Mouse (Mus musculus) hindbrain, embryonic 11.5 days (tissue): ENCODE measurements around the gene Mesp1. TPM values are rescaled to one million over a fixed set of nuclear protein-coding genes. Genes with fewer than 3 reads are reported as not detected.

Experiments
- ATAC-seq: fragments of 200-750 bp; cut with Nextera tagmentation; 2 replicates; pipeline ENCODE4 v1.8.0; 2017; ENCODE audit warnings: mild to moderate bottlenecking, moderate TSS enrichment, moderate library complexity; ENCODE audit not compliant: low FRiP score
- DNase-seq: peaks from one replicate; pipeline ENCODE4 v3.0.0-alpha.2; 2015; ENCODE audit warnings: low spot score
- H3K27ac ChIP-seq: fragments of 300-500 bp; sonication (generic); 2 replicates; pipeline ENCODE4 v1.5.1; 2014; ENCODE audit warnings: mild to moderate bottlenecking, low read depth, low read length
- H3K27me3 ChIP-seq: fragments of 300-500 bp; sonication (generic); 2 replicates; pipeline ENCODE4 v1.6.1; 2014; ENCODE audit warnings: mild to moderate bottlenecking, low read length, moderate library complexity, mixed read lengths; ENCODE audit not compliant: control insufficient read depth, insufficient read depth
- H3K36me3 ChIP-seq: fragments of 300-500 bp; sonication (generic); 2 replicates; pipeline ENCODE4 v1.6.1; 2014; ENCODE audit warnings: mild to moderate bottlenecking, low read length, moderate library complexity, mixed read lengths; ENCODE audit not compliant: control insufficient read depth, insufficient read depth
- H3K4me1 ChIP-seq: fragments of 300-500 bp; sonication (generic); replicated peaks from 2 replicates; pipeline ENCODE4 v1.6.1; 2014; ENCODE audit warnings: low read length, mixed read lengths; ENCODE audit not compliant: control insufficient read depth, insufficient read depth
- H3K4me2 ChIP-seq: fragments of 300-500 bp; sonication (generic); replicated peaks from 2 replicates; pipeline ENCODE4 v1.6.1; 2014; ENCODE audit warnings: mild to moderate bottlenecking, low read depth, low read length
- H3K4me3 ChIP-seq: fragments of 300-500 bp; sonication (generic); 2 replicates; pipeline ENCODE4 v1.5.1; 2014; ENCODE audit warnings: low read depth, low read length
- H3K9ac ChIP-seq: fragments of 300-500 bp; sonication (generic); 2 replicates; pipeline ENCODE4 v1.6.1; 2014; ENCODE audit warnings: low read depth, low read length
- H3K9me3 ChIP-seq: fragments of 300-500 bp; sonication (generic); 2 replicates; pipeline ENCODE4 v1.6.1; 2016; ENCODE audit warnings: low read length; ENCODE audit not compliant: control insufficient read depth
- WGBS: fragments of 180-500 bp; shearing (Covaris S2); extraction: QIAGEN DNeasy Blood & Tissue Kit; methylation state at CpG from one replicate; pipeline ENCODE4 v1.1.7; 2014; 5-methylcytosine and 5-hydroxymethylcytosine counted together
- polyA plus RNA-seq: library from polyadenylated mRNA; unstranded; fragments of >200 nt; fragmentation: Nextera tagmentation; extraction: Ambion mirVana; gene quantifications from 2 replicates; pipeline ENCODE4 v1.2.1, GENCODE M21; 2014

The Mesp1 gene
- polyA plus RNA-seq, 1 experiment from 2014 or later: not detected

- H3K36me3 ChIP-seq: no peaks in the 10 kb centered on the region
- no peak overlapping the region for H3K4me3 ChIP-seq
- DNase-seq (no peak), ATAC-seq (no peak)
- no peaks in the 10 kb centered on the region for H3K27me3 ChIP-seq
- H3K4me2 ChIP-seq: no peak overlapping the region
- no peaks in the 10 kb centered on the region; the same call in 1 of the 2 replicates for H3K9me3 ChIP-seq
- 41% methylated on average over 11 of the region's 11 CpGs for WGBS
- no peak overlapping the region for H3K9ac ChIP-seq
- no peak overlapping the region for H3K27ac ChIP-seq
- no peaks in the 10 kb centered on the region for H3K4me1 ChIP-seq
Measured at GRCm38 (mm10) chr7:79819996-79820395, 26.4 kb upstream of the Mesp1 start.

GRCm38 (mm10) chr7:79819515-79819914, 25.9 kb upstream of the Mesp1 start:
- no peak for ATAC-seq

GRCm38 (mm10) chr7:79818321-79818720, 24.7 kb upstream of the Mesp1 start:
- 9% methylated on average over 6 of the region's 6 CpGs for WGBS
- DNase-seq: no peak

More at GRCm38 (mm10) chr7:79819515-79819914, 25.9 kb upstream of the Mesp1 start:
- H3K27me3 ChIP-seq: no peaks in the 10 kb centered on the region
- no peak for DNase-seq
- H3K4me3 ChIP-seq: no peak overlapping the region
- H3K4me2 ChIP-seq: no peak overlapping the region
- H3K36me3 ChIP-seq: no peaks in the 10 kb centered on the region
- H3K27ac ChIP-seq: no peak overlapping the region
- H3K9ac ChIP-seq: no peak overlapping the region
- no peaks in the 10 kb centered on the region for H3K4me1 ChIP-seq
- WGBS: 58% methylated on average over 4 of the region's 4 CpGs
- no peaks in the 10 kb centered on the region; the same call in 1 of the 2 replicates for H3K9me3 ChIP-seq

GRCm38 (mm10) chr7:79813409-79813808, 19.8 kb upstream of the Mesp1 start:
- peaks cover 9% of the 10 kb centered on the region for H3K27me3 ChIP-seq
- no peaks in the 10 kb centered on the region for H3K9me3 ChIP-seq
- H3K9ac ChIP-seq: no peak overlapping the region
- H3K4me1 ChIP-seq: no peaks in the 10 kb centered on the region
- no peak overlapping the region for H3K4me3 ChIP-seq
- DNase-seq (no peak), ATAC-seq (no peak)
- WGBS: 80% methylated on average over 1 of the region's 1 CpGs
- no peak overlapping the region for H3K4me2 ChIP-seq
- H3K36me3 ChIP-seq: no peaks in the 10 kb centered on the region
- no peak overlapping the region for H3K27ac ChIP-seq

More at GRCm38 (mm10) chr7:79818321-79818720, 24.7 kb upstream of the Mesp1 start:
- no peaks in the 10 kb centered on the region for H3K9me3 ChIP-seq
- no peak overlapping the region for H3K4me2 ChIP-seq
- no peak overlapping the region for H3K4me3 ChIP-seq
- ATAC-seq: no peak
- no peaks in the 10 kb centered on the region for H3K36me3 ChIP-seq
- H3K9ac ChIP-seq: no peak overlapping the region
- no peaks in the 10 kb centered on the region for H3K4me1 ChIP-seq
- no peaks in the 10 kb centered on the region for H3K27me3 ChIP-seq
- H3K27ac ChIP-seq: no peak overlapping the region

DNA sequence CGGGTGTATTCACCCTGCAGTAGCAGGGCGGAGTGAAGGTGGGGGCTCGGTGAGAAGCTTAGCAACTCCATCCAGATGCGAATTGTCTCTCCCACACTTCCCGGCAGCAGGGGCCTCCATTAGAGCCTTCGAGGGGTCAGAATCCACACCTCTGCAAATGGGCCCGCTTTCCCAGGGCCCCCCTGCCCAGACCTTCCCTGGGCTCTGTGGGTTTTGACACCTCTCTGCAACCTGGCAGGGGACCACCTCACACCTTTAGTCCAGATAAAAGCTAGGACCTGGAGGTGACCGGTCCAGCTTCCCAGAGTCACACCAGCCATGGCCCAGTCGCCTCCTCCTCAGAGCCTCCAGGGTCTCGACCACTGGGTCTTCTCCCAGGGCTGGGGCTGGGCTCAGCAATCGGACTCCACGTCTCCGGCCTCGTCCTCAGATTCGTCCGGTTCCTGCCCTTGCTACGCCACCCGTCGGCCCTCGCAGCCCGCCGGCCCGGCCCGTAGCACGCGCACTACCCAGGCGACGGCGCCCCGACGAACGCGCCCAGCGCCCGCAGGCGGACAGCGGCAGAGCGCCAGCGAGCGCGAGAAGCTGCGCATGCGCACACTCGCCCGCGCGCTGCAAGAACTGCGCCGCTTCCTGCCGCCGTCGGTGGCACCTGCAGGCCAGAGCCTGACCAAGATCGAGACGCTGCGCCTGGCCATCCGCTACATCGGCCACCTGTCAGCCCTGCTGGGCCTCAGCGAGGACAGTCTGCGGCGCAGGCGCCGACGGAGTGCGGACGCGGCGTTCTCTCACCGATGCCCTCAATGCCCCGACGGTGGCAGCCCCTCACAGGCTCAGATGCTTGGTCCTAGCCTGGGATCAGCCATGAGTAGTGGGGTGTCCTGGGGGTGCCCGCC, 17.3 kb upstream of the Mesp1 start, which contains the start of gene Mesp2:
Gene Mesp2, plus strand, starts transcription at position 117 of the 896 bp plus-strand sequence.
- peak; percentile 76 for ATAC-seq
- Histone ChIP-seq H3K4me1 (no peaks in the 10 kb centered on the region), H3K27me3 (peaks cover 9% of the 10 kb centered on the region), H3K36me3 (no peaks in the 10 kb centered on the region), H3K9me3 (no peaks in the 10 kb centered on the region), H3K9ac (peak within 1 kb of the TSS; percentile 28), H3K4me3 (peak within 1 kb of the TSS; percentile 22), H3K27ac (no peak within 1 kb of the TSS), H3K4me2 (peak within 1 kb of the TSS; percentile 49)
- WGBS: 19% methylated on average over 71 of the region's 71 CpGs
- peak; percentile 91 for DNase-seq

DNA sequence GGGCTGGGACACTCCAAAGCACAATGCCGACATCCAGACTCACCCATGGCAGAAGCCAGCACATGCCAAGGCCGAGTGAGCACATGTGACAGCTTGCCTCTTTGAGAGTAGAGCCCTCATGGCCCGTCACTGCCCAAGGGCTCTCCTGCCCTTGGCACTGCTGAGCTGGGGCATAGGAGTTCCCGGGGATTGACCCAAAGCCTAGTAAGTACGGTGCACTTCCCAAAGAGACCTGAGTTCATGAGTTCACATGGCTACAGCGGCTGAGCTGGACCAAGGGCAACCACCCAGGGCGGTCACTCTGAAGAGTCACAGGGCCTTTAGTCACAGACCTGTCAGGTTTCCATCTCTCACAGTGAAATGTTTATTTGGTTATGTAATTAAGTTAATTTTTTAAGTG, 15.0 kb upstream of the Mesp1 start:
- no peaks in the 10 kb centered on the region for H3K36me3 ChIP-seq
- ATAC-seq: no peak
- H3K4me3 ChIP-seq: no peak overlapping the region
- peaks cover 9% of the 10 kb centered on the region for H3K27me3 ChIP-seq
- H3K4me2 ChIP-seq: no peak overlapping the region
- DNase-seq: no peak
- H3K9ac ChIP-seq: no peak overlapping the region
- H3K9me3 ChIP-seq: no peaks in the 10 kb centered on the region
- H3K27ac ChIP-seq: no peak overlapping the region
- no peaks in the 10 kb centered on the region for H3K4me1 ChIP-seq
- WGBS: 89% methylated on average over 7 of the region's 7 CpGs

DNA sequence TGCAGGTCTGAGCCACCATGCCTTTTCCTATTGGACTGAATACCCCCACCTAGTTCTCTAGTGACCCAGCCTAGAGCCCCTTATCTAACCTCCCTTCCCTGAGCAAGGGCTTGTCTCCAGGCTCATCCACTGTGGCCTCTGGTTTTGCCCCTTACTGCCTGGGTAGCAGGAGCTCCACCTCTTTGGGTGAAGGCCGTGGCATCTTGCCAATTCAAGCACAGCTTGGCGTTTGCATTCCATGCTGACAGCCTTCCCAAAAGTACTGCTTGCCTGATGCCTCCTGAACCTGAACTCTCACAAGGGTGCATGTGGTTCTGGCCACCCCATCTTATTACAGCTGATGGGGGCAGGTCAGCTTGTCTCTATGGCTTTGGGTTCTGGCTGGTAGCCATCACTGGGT, 10.3 kb upstream of the Mesp1 start:
- Histone ChIP-seq H3K36me3 (no peaks in the 10 kb centered on the region), H3K4me2 (no peak overlapping the region), H3K27ac (no peak overlapping the region), H3K4me1 (no peaks in the 10 kb centered on the region), H3K4me3 (no peak overlapping the region), H3K9me3 (no peaks in the 10 kb centered on the region), H3K9ac (no peak overlapping the region), H3K27me3 (no peaks in the 10 kb centered on the region)
- ATAC-seq: no peak
- DNase-seq: no peak
- WGBS: 79% methylated on average over 2 of the region's 2 CpGs

DNA sequence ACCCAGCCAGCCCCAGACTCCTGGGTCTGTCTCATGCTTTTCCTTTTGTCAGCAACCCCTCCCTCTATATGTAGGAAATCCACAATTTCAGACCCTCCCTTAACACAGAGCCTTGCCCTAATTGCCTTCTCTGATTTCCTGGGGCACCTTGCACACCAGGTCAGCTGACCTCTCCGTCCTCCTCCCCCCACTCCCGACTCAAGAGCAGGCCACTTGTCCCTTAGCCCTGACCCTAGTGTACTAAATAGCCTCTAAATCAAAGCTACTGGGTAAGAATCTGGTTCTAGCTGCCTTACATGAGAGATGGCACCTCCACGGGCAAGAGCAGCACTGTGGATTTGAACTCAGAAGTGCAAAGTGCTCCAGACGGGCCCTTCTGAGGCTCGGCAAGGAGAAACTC, 8.4 kb upstream of the Mesp1 start:
- 66% methylated on average over 5 of the region's 5 CpGs for WGBS
- no peaks in the 10 kb centered on the region for H3K9me3 ChIP-seq

DNA sequence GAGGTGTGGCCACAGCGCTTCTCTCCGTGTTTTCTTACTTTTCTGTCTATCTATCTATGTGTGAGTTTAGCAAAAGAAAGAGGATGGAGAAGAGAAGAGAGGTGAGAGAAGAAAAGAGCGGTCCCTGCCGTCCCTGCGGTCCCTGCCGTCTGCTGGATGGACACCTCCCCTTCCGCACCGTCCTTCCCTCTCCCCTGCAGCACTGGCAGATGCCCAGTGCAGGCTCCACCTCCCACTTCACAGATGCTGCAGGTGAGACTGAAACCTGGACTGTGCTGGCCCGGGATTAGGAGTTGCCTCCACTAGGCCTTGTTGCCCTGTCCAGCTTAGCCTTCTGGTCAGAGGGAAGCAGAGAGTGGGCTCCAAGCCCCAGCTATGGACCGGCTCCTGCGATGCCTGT, 7.8 kb upstream of the Mesp1 start:
- Histone ChIP-seq H3K9ac (no peak overlapping the region), H3K4me1 (no peaks in the 10 kb centered on the region), H3K36me3 (no peaks in the 10 kb centered on the region), H3K9me3 (no peaks in the 10 kb centered on the region), H3K4me3 (no peak overlapping the region), H3K27ac (no peak overlapping the region), H3K4me2 (no peak overlapping the region), H3K27me3 (no peaks in the 10 kb centered on the region)
- WGBS: 73% methylated on average over 11 of the region's 11 CpGs
- DNase-seq (no peak), ATAC-seq (no peak)

More for the DNA sequence above, 8.4 kb upstream of the Mesp1 start:
- no peak overlapping the region for H3K27ac ChIP-seq
- H3K4me3 ChIP-seq: no peak overlapping the region
- no peaks in the 10 kb centered on the region for H3K27me3 ChIP-seq
- no peak for DNase-seq
- no peaks in the 10 kb centered on the region for H3K36me3 ChIP-seq
- no peaks in the 10 kb centered on the region for H3K4me1 ChIP-seq
- H3K4me2 ChIP-seq: no peak overlapping the region
- no peak for ATAC-seq
- H3K9ac ChIP-seq: no peak overlapping the region
